ENCODE assay signal across 11 mouse cellular contexts in genomic region chr16:14992461-14993107, GRCm38 (mm10).
DNase-seq lines count a peak whose midpoint lies in the region; ATAC-seq lines count a peak whose summit lies in the region.
"Had no signal": no experiment of that assay in that cellular context is flagged by ENCODE, and none has a peak within 500 bp of the region (broad histone marks: within the 10 kb centered on the region; RNA-seq: fewer than 3 reads in every experiment).

No protein-coding gene starts in this region.

- H3K4me1 ChIP-seq in lung, embryonic 16.5 days (replicated peaks; ENCODE audit: control insufficient read depth, insufficient read depth, low read length) = peaks cover 3% of the 10 kb centered on the region; the same call in 1 of the 2 replicates
- peaks cover 21% of the 10 kb centered on the region for H3K4me1 ChIP-seq in heart, embryonic 12.5 days (replicated peaks)
- H3K4me1 ChIP-seq in forebrain, embryonic 15.5 days = no peaks in the 10 kb centered on the region
- H3K4me1 ChIP-seq: embryonic facial prominence, embryonic 13.5 days had no signal

- H3K4me2 ChIP-seq in lung, embryonic 16.5 days (ENCODE audit: low read depth, low read length) = no peak overlapping the region
- H3K4me2 ChIP-seq in heart, embryonic 12.5 days = no peak overlapping the region
- no peak overlapping the region for H3K4me2 ChIP-seq in forebrain, embryonic 15.5 days (replicated peaks)
- H3K4me2 ChIP-seq: embryonic facial prominence, embryonic 13.5 days had no signal

- no peaks in the 10 kb centered on the region for H3K36me3 ChIP-seq in lung, embryonic 16.5 days (ENCODE audit: control insufficient read depth, insufficient read depth, low read length)
- H3K36me3 ChIP-seq in heart, embryonic 12.5 days = no peaks in the 10 kb centered on the region
- no peaks in the 10 kb centered on the region for H3K36me3 ChIP-seq in forebrain, embryonic 15.5 days
- H3K36me3 ChIP-seq: embryonic facial prominence, embryonic 13.5 days had no signal

- no peak overlapping the region for H3K4me3 ChIP-seq in lung, embryonic 16.5 days (ENCODE audit: low read length)
- H3K4me3 ChIP-seq in heart, embryonic 12.5 days = no peak overlapping the region
- no peak overlapping the region for H3K4me3 ChIP-seq in forebrain, embryonic 15.5 days
- H3K4me3 ChIP-seq: embryonic facial prominence, embryonic 13.5 days had no signal

- ATAC-seq in lung, embryonic 16.5 days (ENCODE audit: low read depth) = no peak; the same call in 1 of the 2 replicates
- peak; percentile 89 for ATAC-seq in heart, embryonic 12.5 days (ENCODE audit: insufficient number of reproducible peaks, low FRiP score)
- no peak for ATAC-seq in forebrain, embryonic 15.5 days (replicated peaks)

- DNase-seq in lung, postnatal 25 days (ENCODE audit: low spot score) = no peak
- DNase-seq in embryo, embryonic 11 days = peak; percentile 25
- peak; percentile 41 for DNase-seq in mesoderm, embryonic 11.5 days (ENCODE audit: low read depth, low spot score)
- no peak for DNase-seq in testis, postnatal 10 days (ENCODE audit: low spot score)
- DNase-seq in natural killer cell, adult 2 months (ENCODE audit: low spot score in 2 of 2) = no peak
- DNase-seq: cerebellum, adult 18-20 months; lung, postnatal 14 days had no signal

- H3K9ac ChIP-seq in lung, embryonic 16.5 days (ENCODE audit: low read length) = no peak overlapping the region
- H3K9ac ChIP-seq in heart, embryonic 12.5 days = no peak overlapping the region
- no peak overlapping the region for H3K9ac ChIP-seq in forebrain, embryonic 15.5 days (replicated peaks)
- H3K9ac ChIP-seq: embryonic facial prominence, embryonic 13.5 days had no signal

- no peaks in the 10 kb centered on the region for H3K9me3 ChIP-seq in lung, embryonic 16.5 days (ENCODE audit: control insufficient read depth, low read length)
- H3K9me3 ChIP-seq in heart, embryonic 12.5 days (replicated peaks) = no peaks in the 10 kb centered on the region
- no peaks in the 10 kb centered on the region for H3K9me3 ChIP-seq in forebrain, embryonic 15.5 days
- H3K9me3 ChIP-seq: embryonic facial prominence, embryonic 13.5 days had no signal

- H3K27me3 ChIP-seq in lung, embryonic 16.5 days (ENCODE audit: control insufficient read depth, insufficient read depth, low read depth, low read length) = no peaks in the 10 kb centered on the region
- no peaks in the 10 kb centered on the region for H3K27me3 ChIP-seq in heart, embryonic 12.5 days (replicated peaks)
- no peaks in the 10 kb centered on the region for H3K27me3 ChIP-seq in forebrain, embryonic 15.5 days
- H3K27me3 ChIP-seq: embryonic facial prominence, embryonic 13.5 days had no signal

- H3K27ac ChIP-seq in lung, embryonic 16.5 days (ENCODE audit: low read length) = 0 out of 2 replicates have a peak overlapping the region, but pooled peaks have one; percentile 17
- H3K27ac ChIP-seq in heart, embryonic 12.5 days (ENCODE audit: poor library complexity, severe bottlenecking) = peak overlapping the region; percentile 43; the same call in 1 of the 2 replicates
- no peak overlapping the region for H3K27ac ChIP-seq in forebrain, embryonic 15.5 days (replicated peaks)
- H3K27ac ChIP-seq: embryonic facial prominence, embryonic 13.5 days had no signal

- 62% methylated on average over 3 of the region's 3 CpGs for WGBS in lung, embryonic 16.5 days
- WGBS in heart, embryonic 12.5 days = 25% methylated on average over 3 of the region's 3 CpGs
- WGBS in forebrain, embryonic 15.5 days = 76% methylated on average over 3 of the region's 3 CpGs

Comparison
In these comparisons a context has a peak if more than half of its experiments do, and no peak if none do; other contexts are left out.
1. DNase-seq: peak in embryo, embryonic 11 days (single experiment) and mesoderm, embryonic 11.5 days (single experiment); none in lung, postnatal 25 days (single experiment), testis, postnatal 10 days (single experiment) and natural killer cell, adult 2 months (0 of 2).